ENCODE assay signal across 25 mouse cellular contexts in the genomic region with DNA sequence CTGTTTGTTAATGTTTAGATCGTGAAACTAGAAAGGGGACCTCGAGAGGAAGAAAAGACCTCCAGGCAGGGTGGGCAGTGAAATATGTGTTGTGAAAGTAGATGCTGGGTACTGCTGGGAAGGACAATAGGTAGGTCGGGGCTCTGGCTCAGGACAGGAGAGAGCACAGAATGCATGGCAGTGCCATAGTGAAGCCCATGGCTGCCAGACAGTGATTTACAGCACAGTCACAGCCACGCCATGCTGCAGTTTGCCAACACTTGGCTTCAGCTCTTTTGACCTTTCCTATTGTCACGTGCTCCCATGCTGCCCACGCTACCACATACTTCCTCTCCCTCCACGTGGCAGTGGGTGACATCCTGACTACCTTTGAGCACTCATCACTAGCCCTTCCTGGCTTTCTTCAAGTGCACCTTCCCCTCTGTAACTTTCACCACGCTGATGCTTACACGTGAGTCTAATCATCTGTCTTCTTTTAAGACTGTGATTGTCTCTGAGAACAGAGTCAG.
DNase-seq lines count a peak whose midpoint lies in the region; ATAC-seq and TF ChIP-seq lines count a peak whose summit lies in the region.
"Had no signal": no experiment of that assay in that cellular context is flagged by ENCODE, and none has a peak within 500 bp of the region (broad histone marks: within the 10 kb centered on the region; RNA-seq: fewer than 3 reads in every experiment).

No protein-coding gene starts in this region.

- no peaks in the 10 kb centered on the region for H3K36me3 ChIP-seq in hindbrain, embryonic 15.5 days
- no peaks in the 10 kb centered on the region for H3K36me3 ChIP-seq in hindbrain, postnatal 0 days (ENCODE audit: insufficient read depth, low read length)
- H3K36me3 ChIP-seq in neural tube, embryonic 11.5 days (ENCODE audit: control insufficient read depth, insufficient read depth, low read length): no peaks in the 10 kb centered on the region
- H3K36me3 ChIP-seq in splenic B cell, adult 2 months (ENCODE audit: control insufficient read depth, insufficient read depth, low read length, poor library complexity, severe bottlenecking): no peaks in the 10 kb centered on the region
- no peaks in the 10 kb centered on the region for H3K36me3 ChIP-seq in forebrain, embryonic 13.5 days (ENCODE audit: poor library complexity, severe bottlenecking)
- H3K36me3 ChIP-seq: embryonic facial prominence, embryonic 10.5 days; forebrain, embryonic 12.5 days; hindbrain, embryonic 13.5 days; liver, embryonic 12.5 days; stomach, embryonic 15.5 days had no signal

- H3K4me2 ChIP-seq in hindbrain, embryonic 15.5 days: no peak overlapping the region
- H3K4me2 ChIP-seq in hindbrain, postnatal 0 days (ENCODE audit: low read depth, low read length): no peak overlapping the region
- H3K4me2 ChIP-seq in neural tube, embryonic 11.5 days (ENCODE audit: low read depth): no peak overlapping the region
- no peak overlapping the region for H3K4me2 ChIP-seq in forebrain, embryonic 13.5 days
- H3K4me2 ChIP-seq: forebrain, embryonic 12.5 days; heart, embryonic 11.5 days; hindbrain, embryonic 13.5 days; liver, embryonic 12.5 days; stomach, embryonic 15.5 days had no signal

- no peak overlapping the region for H3K27ac ChIP-seq in hindbrain, embryonic 15.5 days (replicated peaks)
- no peak overlapping the region for H3K27ac ChIP-seq in hindbrain, postnatal 0 days
- no peak overlapping the region for H3K27ac ChIP-seq in neural tube, embryonic 11.5 days (ENCODE audit: low read depth, low read length)
- no peak overlapping the region for H3K27ac ChIP-seq in forebrain, embryonic 13.5 days
- H3K27ac ChIP-seq: embryonic facial prominence, embryonic 10.5 days; forebrain, embryonic 12.5 days; hindbrain, embryonic 13.5 days; liver, embryonic 12.5 days; stomach, embryonic 15.5 days had no signal

- no peaks in the 10 kb centered on the region for H3K27me3 ChIP-seq in hindbrain, embryonic 15.5 days
- no peaks in the 10 kb centered on the region for H3K27me3 ChIP-seq in hindbrain, postnatal 0 days (ENCODE audit: insufficient read depth, low read length)
- H3K27me3 ChIP-seq in neural tube, embryonic 11.5 days (ENCODE audit: control insufficient read depth, insufficient read depth, low read length): no peaks in the 10 kb centered on the region
- H3K27me3 ChIP-seq in splenic B cell, adult 2 months (ENCODE audit: control insufficient read depth, insufficient read depth, low read length, poor library complexity, severe bottlenecking): no peaks in the 10 kb centered on the region
- H3K27me3 ChIP-seq in forebrain, embryonic 13.5 days: no peaks in the 10 kb centered on the region
- H3K27me3 ChIP-seq: forebrain, embryonic 12.5 days; hindbrain, embryonic 13.5 days; liver, embryonic 12.5 days; stomach, embryonic 15.5 days had no signal

- WGBS in hindbrain, embryonic 15.5 days: 68% methylated on average over 9 of the region's 9 CpGs
- 66% methylated on average over 9 of the region's 9 CpGs for WGBS in hindbrain, postnatal 0 days
- WGBS in neural tube, embryonic 11.5 days: 57% methylated on average over 9 of the region's 9 CpGs
- WGBS in forebrain, embryonic 13.5 days: 85% methylated on average over 9 of the region's 9 CpGs

- H3K9me3 ChIP-seq in hindbrain, embryonic 15.5 days: no peaks in the 10 kb centered on the region
- no peaks in the 10 kb centered on the region for H3K9me3 ChIP-seq in hindbrain, postnatal 0 days (ENCODE audit: low read length)
- no peaks in the 10 kb centered on the region for H3K9me3 ChIP-seq in neural tube, embryonic 11.5 days (ENCODE audit: control insufficient read depth, low read length)
- no peaks in the 10 kb centered on the region for H3K9me3 ChIP-seq in forebrain, embryonic 13.5 days (replicated peaks)
- H3K9me3 ChIP-seq: embryonic facial prominence, embryonic 10.5 days; forebrain, embryonic 12.5 days; hindbrain, embryonic 13.5 days; liver, embryonic 12.5 days; stomach, embryonic 15.5 days had no signal

- no peak for DNase-seq in hindbrain, postnatal 0 days (ENCODE audit: low spot score)
- no peak for DNase-seq in neural tube, embryonic 11.5 days (ENCODE audit: low spot score)
- DNase-seq in neural tube, embryonic 10.5 days (ENCODE audit: extremely low spot score, low spot score): no peak
- DNase-seq in splenic B cell, adult 2 months (ENCODE audit: low read depth, low spot score): peak; percentile 3
- DNase-seq: cerebellum, adult 2 months; heart, postnatal 10 days; kidney, adult 18-20 months; kidney, postnatal 4 days; layer of hippocampus, adult 9-11 months; lung, adult 2 months; lung, postnatal 36 days; midbrain, embryonic 14.5 days; spleen, adult 18-20 months; thymus, adult 2 months had no signal

- no peak overlapping the region for H3K4me3 ChIP-seq in hindbrain, embryonic 15.5 days
- no peak overlapping the region for H3K4me3 ChIP-seq in hindbrain, postnatal 0 days (ENCODE audit: low read length)
- H3K4me3 ChIP-seq in neural tube, embryonic 11.5 days (ENCODE audit: low read depth, low read length): no peak overlapping the region
- H3K4me3 ChIP-seq in forebrain, embryonic 13.5 days: no peak overlapping the region
- H3K4me3 ChIP-seq: embryonic facial prominence, embryonic 10.5 days; forebrain, embryonic 12.5 days; hindbrain, embryonic 13.5 days; liver, embryonic 12.5 days; myocyte; stomach, embryonic 15.5 days had no signal

- ATAC-seq in hindbrain, embryonic 15.5 days (ENCODE audit: low FRiP score, low read depth): peak; percentile 48; the same call in 1 of the 2 replicates
- ATAC-seq in hindbrain, postnatal 0 days: no peak
- 0 out of 2 replicates have a peak, but pooled peaks have one; percentile 38 for ATAC-seq in neural tube, embryonic 11.5 days (ENCODE audit: insufficient read depth, low FRiP score, low TSS enrichment)
- ATAC-seq in inflammation-experienced regulatory T-cells, adult 6 months: peak; percentile 44
- ATAC-seq in megakaryocyte-erythroid progenitor cell, adult 5-6 weeks (replicated peaks; ENCODE audit: low FRiP score, low TSS enrichment, poor library complexity, severe bottlenecking): no peak
- ATAC-seq in forebrain, embryonic 13.5 days: no peak
- ATAC-seq: liver, embryonic 12.5 days had no signal

- no peak overlapping the region for H3K9ac ChIP-seq in hindbrain, embryonic 15.5 days
- no peak overlapping the region for H3K9ac ChIP-seq in hindbrain, postnatal 0 days (replicated peaks; ENCODE audit: low read length)
- no peak overlapping the region for H3K9ac ChIP-seq in neural tube, embryonic 11.5 days (ENCODE audit: low read length)
- no peak overlapping the region for H3K9ac ChIP-seq in forebrain, embryonic 13.5 days
- H3K9ac ChIP-seq: forebrain, embryonic 12.5 days; hindbrain, embryonic 13.5 days; liver, embryonic 12.5 days; stomach, embryonic 15.5 days had no signal

- no peak for TF ChIP-seq CTCF in hindbrain, postnatal 0 days (IDR thresholded peaks at IDR 0.05; ENCODE audit: low read depth)

- no peaks in the 10 kb centered on the region for H3K4me1 ChIP-seq in hindbrain, embryonic 15.5 days (replicated peaks)
- H3K4me1 ChIP-seq in hindbrain, postnatal 0 days (ENCODE audit: insufficient read depth, low read length): no peaks in the 10 kb centered on the region
- H3K4me1 ChIP-seq in neural tube, embryonic 11.5 days (ENCODE audit: control insufficient read depth, insufficient read depth, low read length): no peaks in the 10 kb centered on the region
- peaks cover 3% of the 10 kb centered on the region for H3K4me1 ChIP-seq in forebrain, embryonic 13.5 days
- H3K4me1 ChIP-seq: forebrain, embryonic 12.5 days; stomach, embryonic 15.5 days had no signal

Comparison
In these comparisons a context has a peak if more than half of its experiments do, and no peak if none do; other contexts are left out.
1. ATAC-seq: peak in hindbrain, embryonic 15.5 days (single experiment), neural tube, embryonic 11.5 days (single experiment) and inflammation-experienced regulatory T-cells, adult 6 months (single experiment); none in hindbrain, postnatal 0 days (single experiment), megakaryocyte-erythroid progenitor cell, adult 5-6 weeks (single experiment) and forebrain, embryonic 13.5 days (single experiment).